Mouse (Mus musculus): ENCODE results near the gene BC107364.
"Not testable (repeated sequence)": the region's sequence is repeated elsewhere in the genome, so short reads cannot be mapped to it uniquely, and the experiment has no call there.

Gene BC107364

GRCm38 (mm10) chr3:96411821-96412220, 40.3 kb downstream of the BC107364 start:
- ChIA-PET CTCF (interaction anchor here in 2 of 4 experiments (1.1 to 1.5 kb wide), 2 partner anchors 90 to 134 kb away, joined by 3 to 4 read pairs; no protein-coding TSS in a partner anchor), POLR2A (interaction anchor here in 3 of 4 experiments (1.1 to 9.1 kb wide), 11 partner anchors 11 to 143 kb away, joined by 3 to 147 read pairs (median 11); partner anchors contain the start of genes Hist2h2bb (in 2 of the 3) and Hist2h3b (in 2 of the 3))

GRCm38 (mm10) chr3:96410966-96411365, 41.1 kb downstream of the BC107364 start:
- ChIA-PET CTCF (interaction anchor here in 3 of 4 experiments (0.5 to 1.5 kb wide), 4 partner anchors 17 to 133 kb away, joined by 3 to 8 read pairs (median 4); no protein-coding TSS in a partner anchor), POLR2A (interaction anchor here (0.6 to 3.6 kb wide), 16 partner anchors 8 to 142 kb away, joined by 3 to 14 read pairs (median 4); partner anchors contain the start of genes Hist2h2bb (in 2 of the 4) and Hist2h3b (in 2 of the 4))

- POLR2A ChIA-PET = interaction anchor here in 3 of 4 experiments (0.6 to 3.6 kb wide), 25 partner anchors 9 to 168 kb away, joined by 3 to 14 read pairs (median 4); partner anchors contain the start of genes Hist2h2bb (in 2 of the 3) and Hist2h3b (in 2 of the 3)
- CTCF ChIA-PET = interaction anchor here in 3 of 4 experiments (0.5 to 2.3 kb wide), 7 partner anchors 8 to 132 kb away, joined by 3 to 7 read pairs (median 3); no protein-coding TSS in a partner anchor
Observed at GRCm38 (mm10) chr3:96409701-96410246, 42.3 kb downstream of the BC107364 start.

GRCm38 (mm10) chr3:96408111-96408510, 44.0 kb downstream of the BC107364 start:
- POLR2A ChIA-PET = interaction anchor here in 3 of 4 experiments (1.1 to 3.6 kb wide), 8 partner anchors 11 to 145 kb away, joined by 3 to 12 read pairs (median 7); partner anchors contain the start of genes Hist2h2bb (in 1 of the 3), Hist2h3b (in 1 of the 3) and Hist2h4 (in 1 of the 3)

GRCm38 (mm10) chr3:96405541-96406503, 46.3 kb downstream of the BC107364 start:
- POLR2A ChIA-PET = interaction anchor here (0.5 to 3.0 kb wide), 17 partner anchors 8 to 1154 kb away, joined by 3 to 11 read pairs (median 4); partner anchors contain the start of gene Hist2h2bb (in 1 of the 4)
- CTCF ChIA-PET = interaction anchor here in 2 of 4 experiments (0.6 to 1.0 kb wide), 3 partner anchors 8 to 66 kb away, joined by 3 to 4 read pairs (median 4); no protein-coding TSS in a partner anchor

More at GRCm38 (mm10) chr3:96408111-96408510, 44.0 kb downstream of the BC107364 start:
- CTCF ChIA-PET = interaction anchor here in 1 of 4 experiments (2.3 kb wide), 1 partner anchor 130 kb away, joined by 7 read pairs; no protein-coding TSS in a partner anchor

- ChIA-PET POLR2A (interaction anchor here (0.6 to 3.0 kb wide), 19 partner anchors 9 to 1154 kb away, joined by 3 to 24 read pairs (median 4); partner anchors contain the start of genes Hist2h2bb (in 1 of the 4) and Hist2h3b (in 1 of the 4)), CTCF (interaction anchor here in 3 of 4 experiments (0.6 to 1.6 kb wide), 5 partner anchors 9 to 127 kb away, joined by 3 to 5 read pairs (median 3); no protein-coding TSS in a partner anchor)
Observed at GRCm38 (mm10) chr3:96405004-96405403, 47.1 kb downstream of the BC107364 start.

- ChIA-PET CTCF (interaction anchor here in 3 of 4 experiments (0.5 to 1.6 kb wide), 9 partner anchors 8 to 126 kb away, joined by 3 to 9 read pairs (median 4); no protein-coding TSS in a partner anchor), POLR2A (interaction anchor here in 3 of 4 experiments (0.6 to 3.0 kb wide), 18 partner anchors 9 to 135 kb away, joined by 3 to 24 read pairs (median 4); partner anchors contain the start of genes Hist2h2bb (in 1 of the 3) and Hist2h3b (in 1 of the 3))
Observed at GRCm38 (mm10) chr3:96404450-96404849, 47.7 kb downstream of the BC107364 start.

GRCm38 (mm10) chr3:96403016-96403415, 49.1 kb downstream of the BC107364 start:
- POLR2A ChIA-PET = interaction anchor here in 3 of 4 experiments (0.6 to 2.2 kb wide), 4 partner anchors 15 to 134 kb away, joined by 4 to 10 read pairs (median 6); partner anchors contain the start of genes Hist2h2bb (in 1 of the 3) and Hist2h3b (in 1 of the 3)
- CTCF ChIA-PET = interaction anchor here in 2 of 4 experiments (0.6 kb wide), 2 partner anchors 70 to 98 kb away, joined by 3 to 8 read pairs; no protein-coding TSS in a partner anchor

GRCm38 (mm10) chr3:96401832-96402501, 50.1 kb downstream of the BC107364 start:
- ChIA-PET POLR2A (interaction anchor here (0.6 to 1.5 kb wide), 10 partner anchors 9 to 140 kb away, joined by 3 to 5 read pairs (median 4); no protein-coding TSS in a partner anchor), CTCF (interaction anchor here in 2 of 4 experiments (0.6 to 0.7 kb wide), 2 partner anchors 13 to 332 kb away, joined by 3 to 7 read pairs; no protein-coding TSS in a partner anchor)

- ChIA-PET CTCF (interaction anchor here in 2 of 4 experiments (0.6 to 0.9 kb wide), 3 partner anchors 13 to 332 kb away, joined by 3 to 7 read pairs (median 4); no protein-coding TSS in a partner anchor), POLR2A (interaction anchor here (0.6 to 1.5 kb wide), 14 partner anchors 9 to 139 kb away, joined by 3 to 5 read pairs (median 4); no protein-coding TSS in a partner anchor)
Observed at GRCm38 (mm10) chr3:96401474-96401831, 50.7 kb downstream of the BC107364 start.

- CTCF ChIA-PET = interaction anchor here in 2 of 4 experiments (0.7 to 1.1 kb wide), 4 partner anchors 37 to 121 kb away, joined by 3 to 4 read pairs (median 4); no protein-coding TSS in a partner anchor
- POLR2A ChIA-PET = interaction anchor here in 3 of 4 experiments (0.6 to 2.3 kb wide), 16 partner anchors 8 to 179 kb away, joined by 3 to 10 read pairs (median 4); partner anchors contain the start of genes Hist2h4 (in 2 of the 3), Bola1 (in 1 of the 3), Hist2h2aa2 (in 1 of the 3) and Hist2h2ab (in 1 of the 3)
Observed at GRCm38 (mm10) chr3:96398911-96399310, 53.2 kb downstream of the BC107364 start.

- ChIA-PET CTCF (no interaction called here), POLR2A (interaction anchor here in 3 of 4 experiments (0.6 to 2.3 kb wide), 7 partner anchors 12 to 431 kb away, joined by 3 to 5 read pairs (median 4); no protein-coding TSS in a partner anchor)
Observed at GRCm38 (mm10) chr3:96396857-96397256, 55.2 kb downstream of the BC107364 start.

- POLR2A ChIA-PET = not testable (repeated sequence)
Observed at GRCm38 (mm10) chr3:96387202-96387601, 64.9 kb downstream of the BC107364 start.

More at GRCm38 (mm10) chr3:96387202-96387601, 64.9 kb downstream of the BC107364 start:
- CTCF ChIA-PET = not testable (repeated sequence)

All from embryonic stem cell, embryonic (primary cell).